Mouse (Mus musculus): ENCODE data around the gene Fgfr2. TPM values are rescaled to one million over a fixed set of nuclear protein-coding genes. Genes with fewer than 3 reads are reported as not detected.

Gene Fgfr2
- polyA plus RNA-seq, 1 experiment = 1.7 TPM

DNA sequence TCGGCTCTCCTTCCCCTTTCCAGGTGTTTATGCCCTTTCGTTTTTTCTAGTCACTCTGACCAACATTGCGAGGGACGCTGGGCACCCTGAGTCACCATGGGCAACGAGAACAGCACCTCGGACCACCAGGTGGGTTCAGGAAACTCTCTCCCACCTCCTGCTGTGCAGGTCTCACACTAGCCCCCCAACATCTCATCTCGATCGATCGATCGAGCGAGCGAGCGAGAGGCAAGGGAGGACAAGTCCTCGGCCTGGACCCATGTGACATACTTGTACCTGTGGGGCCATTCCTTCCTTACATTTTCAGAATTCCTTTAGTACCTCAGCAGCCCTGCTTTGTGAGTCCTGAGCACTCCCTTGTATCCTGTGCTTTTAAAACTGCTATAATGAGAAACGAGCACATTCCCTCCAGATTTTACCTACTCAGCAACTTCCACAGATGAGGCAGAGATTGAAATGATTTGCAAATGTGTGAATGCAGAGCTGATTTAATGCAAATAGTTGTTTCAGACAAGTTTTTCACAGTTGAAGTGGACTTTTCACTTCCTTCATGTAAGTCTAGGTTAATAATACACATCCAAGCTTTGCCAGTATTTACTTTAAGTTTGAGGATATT lies 2545.7 kb downstream of the Fgfr2 start, which contains the start of gene Tacc2:
TSS of gene Tacc2 (plus strand) at position 51 of the 616 bp plus-strand sequence.
- Histone ChIP-seq H3K79me3 (ENCODE audit: low read depth) (no peaks in the 10 kb centered on the region), H3K27me3 (ENCODE audit: control insufficient read depth, insufficient read depth, insufficient read length) (no peaks in the 10 kb centered on the region), H3ac (ENCODE audit: control insufficient read depth, insufficient read length, low read depth) (no peak within 1 kb of the TSS), H3K4me3 (ENCODE audit: insufficient read depth, poor library complexity, severe bottlenecking) (no peak within 1 kb of the TSS), H3K79me2 (ENCODE audit: control insufficient read depth, insufficient read depth) (no peaks in the 10 kb centered on the region), H3K36me3 (ENCODE audit: control insufficient read depth, insufficient read depth) (no peaks in the 10 kb centered on the region)
- TF ChIP-seq MAX (IDR thresholded peaks at IDR 0.05) = no peak
- no peak for TF ChIP-seq FOSL1 (IDR thresholded peaks at IDR 0.05; ENCODE audit: insufficient read depth, low read length, poor library complexity, severe bottlenecking)
- no peak for TF ChIP-seq CTCF (IDR thresholded peaks at IDR 0.05; ENCODE audit: control insufficient read depth, insufficient read depth, insufficient read length)
- no peak for TF ChIP-seq USF1 (IDR thresholded peaks at IDR 0.05; ENCODE audit: low read depth)
- no peak for TF ChIP-seq MYOD1 (IDR thresholded peaks at IDR 0.05; ENCODE audit: control insufficient read depth, insufficient read length, low read depth)
- TF ChIP-seq CEBPB (IDR thresholded peaks at IDR 0.05; ENCODE audit: low read depth) = no peak
- TF ChIP-seq MYOG (IDR thresholded peaks at IDR 0.05; ENCODE audit: control insufficient read depth, extremely low read depth, insufficient read length) = no peak

DNA sequence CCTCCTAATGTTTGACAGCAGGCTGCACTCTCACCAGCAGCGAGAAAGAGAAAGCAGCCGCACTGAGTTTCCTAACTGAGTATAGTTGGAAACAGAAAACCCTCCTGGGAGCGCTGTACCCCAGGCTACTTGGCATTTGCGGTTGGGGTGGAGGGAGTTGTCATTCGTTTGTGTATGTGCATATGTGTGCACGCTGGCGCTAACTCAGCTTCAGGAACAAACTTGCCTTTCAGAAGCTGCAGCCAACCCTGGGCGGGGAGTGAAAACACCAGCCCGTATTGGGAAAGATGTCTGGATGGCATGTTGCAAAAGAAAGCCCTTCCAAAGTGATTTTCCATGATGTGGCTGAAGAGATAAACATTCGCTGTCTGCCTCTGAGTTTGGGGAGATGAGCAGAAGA lies 2546.2 kb downstream of the Fgfr2 start:
- no peaks in the 10 kb centered on the region for H3K79me3 ChIP-seq (ENCODE audit: low read depth)
- no peaks in the 10 kb centered on the region for H3K36me3 ChIP-seq (ENCODE audit: control insufficient read depth, insufficient read depth)
- no peaks in the 10 kb centered on the region for H3K79me2 ChIP-seq (ENCODE audit: control insufficient read depth, insufficient read depth)
- no peak overlapping the region for H3ac ChIP-seq (ENCODE audit: control insufficient read depth, insufficient read length, low read depth)
- H3K27me3 ChIP-seq (ENCODE audit: control insufficient read depth, insufficient read depth, insufficient read length) = no peaks in the 10 kb centered on the region
- TF ChIP-seq CTCF (IDR thresholded peaks at IDR 0.05; ENCODE audit: control insufficient read depth, insufficient read depth, insufficient read length) (no peak), FOSL1 (IDR thresholded peaks at IDR 0.05; ENCODE audit: insufficient read depth, low read length, poor library complexity, severe bottlenecking) (no peak), MYOG (IDR thresholded peaks at IDR 0.05; ENCODE audit: control insufficient read depth, extremely low read depth, insufficient read length) (no peak), USF1 (IDR thresholded peaks at IDR 0.05; ENCODE audit: low read depth) (no peak), MYOD1 (IDR thresholded peaks at IDR 0.05; ENCODE audit: control insufficient read depth, insufficient read length, low read depth) (no peak), CEBPB (IDR thresholded peaks at IDR 0.05; ENCODE audit: low read depth) (no peak), MAX (IDR thresholded peaks at IDR 0.05) (no peak)
- H3K4me3 ChIP-seq (ENCODE audit: insufficient read depth, poor library complexity, severe bottlenecking) = no peak overlapping the region

DNA sequence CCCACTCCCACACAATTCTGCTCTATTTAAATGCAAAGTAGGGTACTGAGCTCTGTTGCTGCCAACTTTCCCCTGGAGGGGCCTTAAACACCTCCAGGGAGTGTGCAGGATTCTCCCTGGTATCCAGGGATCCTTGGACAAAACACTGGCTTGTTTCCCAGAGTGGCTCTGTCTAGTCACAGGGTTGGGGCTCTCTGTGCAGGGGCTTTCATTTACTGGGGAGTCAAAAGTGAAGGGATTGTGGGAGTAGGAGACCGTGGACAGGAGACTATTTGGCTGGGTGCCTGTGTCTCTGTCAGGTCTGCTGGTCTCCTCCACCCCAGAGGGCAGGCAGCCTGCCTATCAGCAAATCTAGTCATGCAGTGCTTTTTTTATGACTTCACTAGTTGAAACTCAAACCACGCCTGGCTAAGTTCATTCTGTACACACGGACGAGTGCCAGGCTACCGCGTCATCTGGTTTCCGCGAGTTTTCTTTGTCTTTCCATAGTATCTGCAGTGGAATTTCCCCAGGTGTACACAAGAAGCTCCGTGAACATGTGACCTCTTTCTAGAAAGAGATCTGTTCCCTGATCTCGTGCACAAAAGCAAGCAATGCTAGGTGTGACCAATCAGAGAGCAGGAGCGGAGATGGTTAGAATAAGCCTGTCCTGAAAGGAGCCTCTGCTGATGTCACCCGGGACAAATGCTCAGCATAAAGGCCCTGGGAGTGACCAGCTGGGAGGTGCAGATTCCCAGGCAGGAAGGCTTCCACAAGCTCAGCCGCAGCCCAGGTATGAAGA lies 2548.7 kb downstream of the Fgfr2 start:
- Histone ChIP-seq H3ac (ENCODE audit: control insufficient read depth, insufficient read length, low read depth) (no peak overlapping the region), H3K36me3 (ENCODE audit: control insufficient read depth, insufficient read depth) (no peaks in the 10 kb centered on the region), H3K79me2 (ENCODE audit: control insufficient read depth, insufficient read depth) (no peaks in the 10 kb centered on the region), H3K27me3 (ENCODE audit: control insufficient read depth, insufficient read depth, insufficient read length) (no peaks in the 10 kb centered on the region), H3K79me3 (ENCODE audit: low read depth) (no peaks in the 10 kb centered on the region), H3K4me3 (ENCODE audit: insufficient read depth, poor library complexity, severe bottlenecking) (no peak overlapping the region)
- TF ChIP-seq USF1 (IDR thresholded peaks at IDR 0.05; ENCODE audit: low read depth) (peak; percentile 43), CEBPB (IDR thresholded peaks at IDR 0.05; ENCODE audit: low read depth) (no peak)

DNA sequence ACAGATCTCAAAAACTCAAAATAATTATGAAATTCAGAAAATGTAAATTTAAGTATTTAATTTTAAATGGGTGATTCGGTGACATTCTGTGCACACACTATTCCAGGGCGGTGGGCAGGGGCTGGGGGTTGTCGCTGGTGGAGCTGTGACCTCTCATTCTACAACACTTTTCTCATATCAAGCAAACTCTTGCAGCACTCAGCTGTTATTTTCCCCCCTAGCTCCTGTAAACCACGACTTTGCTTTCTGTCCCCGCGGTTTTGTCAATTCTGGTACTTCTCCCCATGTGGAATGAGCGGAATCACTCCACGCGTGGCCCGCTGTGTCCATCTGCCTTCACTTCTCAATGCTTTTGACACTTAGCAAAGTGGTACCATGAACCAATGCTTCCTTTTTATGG lies 2549.4 kb downstream of the Fgfr2 start:
- H3K27me3 ChIP-seq (ENCODE audit: control insufficient read depth, insufficient read depth, insufficient read length) = no peaks in the 10 kb centered on the region
- no peak overlapping the region for H3ac ChIP-seq (ENCODE audit: control insufficient read depth, insufficient read length, low read depth)
- TF ChIP-seq FOSL1 (IDR thresholded peaks at IDR 0.05; ENCODE audit: insufficient read depth, low read length, poor library complexity, severe bottlenecking) (no peak), MAX (IDR thresholded peaks at IDR 0.05) (no peak)
- no peaks in the 10 kb centered on the region for H3K36me3 ChIP-seq (ENCODE audit: control insufficient read depth, insufficient read depth)
- no peak overlapping the region for H3K4me3 ChIP-seq (ENCODE audit: insufficient read depth, poor library complexity, severe bottlenecking)
- H3K79me2 ChIP-seq (ENCODE audit: control insufficient read depth, insufficient read depth) = no peaks in the 10 kb centered on the region
- no peaks in the 10 kb centered on the region for H3K79me3 ChIP-seq (ENCODE audit: low read depth)

DNA sequence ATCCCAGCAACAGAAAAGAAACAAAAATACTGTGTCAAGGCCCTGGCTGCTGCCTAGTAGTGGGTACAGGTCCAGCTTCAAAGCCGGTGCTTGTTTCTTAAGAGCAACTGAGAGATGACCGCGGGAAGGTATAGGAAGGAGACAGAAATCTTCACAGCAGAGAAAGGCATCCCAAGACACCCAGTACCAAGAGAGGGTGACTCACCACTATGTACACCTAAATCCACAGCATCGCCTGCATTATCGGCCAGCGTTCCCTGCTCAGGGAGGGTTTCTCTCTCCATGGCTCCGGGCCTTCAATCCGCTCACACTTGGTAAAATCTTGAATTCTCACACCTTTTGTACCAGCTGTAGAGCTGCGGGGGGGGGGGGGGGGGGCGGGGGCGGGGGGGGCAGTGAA lies 2550.3 kb downstream of the Fgfr2 start, which contains the start of gene Nsmce4a:
TSS of gene Nsmce4a (minus strand) at position 298 of the 400 bp plus-strand sequence.
- TF ChIP-seq MYOG (IDR thresholded peaks at IDR 0.05; ENCODE audit: control insufficient read depth, extremely low read depth, insufficient read length) (no peak), CTCF (IDR thresholded peaks at IDR 0.05; ENCODE audit: control insufficient read depth, insufficient read depth, insufficient read length) (no peak), CEBPB (IDR thresholded peaks at IDR 0.05; ENCODE audit: low read depth) (no peak), MYOD1 (IDR thresholded peaks at IDR 0.05; ENCODE audit: control insufficient read depth, insufficient read length, low read depth) (no peak), FOSL1 (IDR thresholded peaks at IDR 0.05; ENCODE audit: insufficient read depth, low read length, poor library complexity, severe bottlenecking) (no peak), MAX (IDR thresholded peaks at IDR 0.05) (no peak), USF1 (IDR thresholded peaks at IDR 0.05; ENCODE audit: low read depth) (no peak)
- H3K27me3 ChIP-seq (ENCODE audit: control insufficient read depth, insufficient read depth, insufficient read length) = no peaks in the 10 kb centered on the region
- H3K4me3 ChIP-seq (ENCODE audit: insufficient read depth, poor library complexity, severe bottlenecking) = no peak within 1 kb of the TSS
- H3ac ChIP-seq (ENCODE audit: control insufficient read depth, insufficient read length, low read depth) = no peak within 1 kb of the TSS
- H3K36me3 ChIP-seq (ENCODE audit: control insufficient read depth, insufficient read depth) = no peaks in the 10 kb centered on the region
- H3K79me3 ChIP-seq (ENCODE audit: low read depth) = no peaks in the 10 kb centered on the region
- H3K79me2 ChIP-seq (ENCODE audit: control insufficient read depth, insufficient read depth) = no peaks in the 10 kb centered on the region

DNA sequence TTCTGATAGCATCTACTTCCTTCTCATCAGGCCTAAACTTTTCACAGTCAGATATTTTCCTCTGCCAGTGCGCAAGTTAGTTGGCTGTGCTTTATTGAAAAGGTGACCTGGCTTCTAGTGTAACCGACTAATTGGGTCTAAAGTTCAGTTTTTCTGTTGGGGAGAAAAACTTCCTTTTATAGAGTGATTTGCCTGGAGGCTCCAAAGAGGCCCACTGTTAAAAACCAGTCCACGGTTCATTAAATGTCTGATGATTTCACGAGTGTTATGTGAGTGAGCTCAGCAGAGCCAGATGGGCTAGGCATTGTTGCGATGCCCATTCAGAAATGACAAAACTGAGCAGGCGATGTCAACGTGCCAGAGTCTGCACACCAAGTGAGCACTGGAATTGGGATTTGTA lies 2552.7 kb downstream of the Fgfr2 start:
- H3K4me3 ChIP-seq (ENCODE audit: insufficient read depth, poor library complexity, severe bottlenecking) = no peak overlapping the region
- TF ChIP-seq MYOG (IDR thresholded peaks at IDR 0.05; ENCODE audit: control insufficient read depth, extremely low read depth, insufficient read length) (no peak), MYOD1 (IDR thresholded peaks at IDR 0.05; ENCODE audit: control insufficient read depth, insufficient read length, low read depth) (no peak), USF1 (IDR thresholded peaks at IDR 0.05; ENCODE audit: low read depth) (no peak), CTCF (IDR thresholded peaks at IDR 0.05; ENCODE audit: control insufficient read depth, insufficient read depth, insufficient read length) (no peak), MAX (IDR thresholded peaks at IDR 0.05) (no peak), FOSL1 (IDR thresholded peaks at IDR 0.05; ENCODE audit: insufficient read depth, low read length, poor library complexity, severe bottlenecking) (no peak), CEBPB (IDR thresholded peaks at IDR 0.05; ENCODE audit: low read depth) (no peak)
- no peaks in the 10 kb centered on the region for H3K27me3 ChIP-seq (ENCODE audit: control insufficient read depth, insufficient read depth, insufficient read length)
- no peaks in the 10 kb centered on the region for H3K79me3 ChIP-seq (ENCODE audit: low read depth)
- no peaks in the 10 kb centered on the region for H3K79me2 ChIP-seq (ENCODE audit: control insufficient read depth, insufficient read depth)
- no peak overlapping the region for H3ac ChIP-seq (ENCODE audit: control insufficient read depth, insufficient read length, low read depth)
- H3K36me3 ChIP-seq (ENCODE audit: control insufficient read depth, insufficient read depth) = no peaks in the 10 kb centered on the region
